Mouse (Mus musculus) midbrain, embryonic 16.5 days (tissue): ENCODE data around the gene Ccdc87. TPM values are rescaled to one million over a fixed set of nuclear protein-coding genes. Genes with fewer than 3 reads are reported as not detected.

Experiments
- ATAC-seq: fragments of 200-750 bp; cut with Nextera tagmentation; 2 replicates; pipeline ENCODE4 v1.8.0; 2017; ENCODE audit warnings: moderate TSS enrichment
- H3K27ac ChIP-seq: fragments of 300-500 bp; sonication (generic); 2 replicates; pipeline ENCODE4 v1.5.1; 2014; ENCODE audit warnings: mild to moderate bottlenecking, low read length, mixed read lengths
- H3K27me3 ChIP-seq: fragments of 300-500 bp; sonication (generic); 2 replicates; pipeline ENCODE4 v1.6.1; 2014; ENCODE audit warnings: low read depth, low read length, mixed read lengths; ENCODE audit not compliant: control insufficient read depth, insufficient read depth
- H3K36me3 ChIP-seq: fragments of 300-500 bp; sonication (generic); 2 replicates; pipeline ENCODE4 v1.6.1; 2014; ENCODE audit warnings: mild to moderate bottlenecking, low read length, moderate library complexity, mixed read lengths; ENCODE audit not compliant: control insufficient read depth, insufficient read depth
- H3K4me1 ChIP-seq: fragments of 300-500 bp; sonication (generic); 2 replicates; pipeline ENCODE4 v1.6.1; 2014; ENCODE audit warnings: mild to moderate bottlenecking, low read length, mixed read lengths; ENCODE audit not compliant: control insufficient read depth, insufficient read depth
- H3K4me2 ChIP-seq: fragments of 300-500 bp; sonication (generic); 2 replicates; pipeline ENCODE4 v1.6.1; 2014; ENCODE audit warnings: mild to moderate bottlenecking, low read length, mixed read lengths
- H3K4me3 ChIP-seq: fragments of 300-500 bp; sonication (generic); 2 replicates; pipeline ENCODE4 v1.5.1; 2014; ENCODE audit warnings: low read depth, mild to moderate bottlenecking, low read length, moderate library complexity, mixed read lengths
- H3K9ac ChIP-seq: fragments of 300-500 bp; sonication (generic); 2 replicates; pipeline ENCODE4 v1.6.1; 2014; ENCODE audit warnings: low read depth, low read length, mixed read lengths
- H3K9me3 ChIP-seq: fragments of 300-500 bp; sonication (generic); replicated peaks from 2 replicates; pipeline ENCODE4 v1.6.1; 2014; ENCODE audit warnings: mild to moderate bottlenecking, low read length, mixed read lengths; ENCODE audit not compliant: control insufficient read depth, poor library complexity, severe bottlenecking
- WGBS: fragments of 180-500 bp; shearing (Covaris S2); extraction: QIAGEN DNeasy Blood & Tissue Kit; methylation state at CpG from one replicate; pipeline ENCODE4 v1.1.7; 2014; 5-methylcytosine and 5-hydroxymethylcytosine counted together
- polyA plus RNA-seq: library from polyadenylated mRNA; unstranded; fragments of >200 nt; fragmentation: Nextera tagmentation; extraction: Ambion mirVana; gene quantifications from 2 replicates; pipeline ENCODE4 v1.2.1, GENCODE M21; 2015

Ccdc87 gene
- polyA plus RNA-seq, 1 experiment from 2014 or later = 0.99 TPM

DNA sequence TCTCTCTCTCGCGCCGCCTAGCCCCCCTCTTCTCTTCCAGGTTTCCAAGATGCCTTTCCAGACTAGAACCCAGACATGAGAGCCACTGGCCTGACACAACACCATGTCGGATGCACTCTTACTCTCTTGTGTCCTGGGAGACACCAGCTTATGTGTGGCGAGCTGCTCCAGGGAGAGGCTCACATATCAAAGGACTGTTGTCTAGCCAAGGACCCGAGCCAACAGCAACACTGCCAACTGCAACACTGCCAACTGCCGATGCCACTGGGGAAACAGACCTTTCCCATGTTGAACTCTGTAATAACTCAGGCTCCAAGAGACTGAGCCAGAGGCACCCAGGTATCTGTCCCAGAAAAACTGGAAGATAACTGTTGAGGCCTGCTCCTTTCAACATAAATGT, 10.0 kb upstream of the Ccdc87 start:
- H3K36me3 ChIP-seq = peaks cover 14% of the 10 kb centered on the region
- H3K9ac ChIP-seq = no peak overlapping the region
- WGBS = 66% methylated on average over 7 of the region's 7 CpGs
- no peak overlapping the region for H3K27ac ChIP-seq
- H3K27me3 ChIP-seq = no peaks in the 10 kb centered on the region
- no peaks in the 10 kb centered on the region for H3K9me3 ChIP-seq
- no peak overlapping the region for H3K4me3 ChIP-seq
- H3K4me1 ChIP-seq = no peaks in the 10 kb centered on the region
- no peak overlapping the region for H3K4me2 ChIP-seq
- ATAC-seq = no peak

DNA sequence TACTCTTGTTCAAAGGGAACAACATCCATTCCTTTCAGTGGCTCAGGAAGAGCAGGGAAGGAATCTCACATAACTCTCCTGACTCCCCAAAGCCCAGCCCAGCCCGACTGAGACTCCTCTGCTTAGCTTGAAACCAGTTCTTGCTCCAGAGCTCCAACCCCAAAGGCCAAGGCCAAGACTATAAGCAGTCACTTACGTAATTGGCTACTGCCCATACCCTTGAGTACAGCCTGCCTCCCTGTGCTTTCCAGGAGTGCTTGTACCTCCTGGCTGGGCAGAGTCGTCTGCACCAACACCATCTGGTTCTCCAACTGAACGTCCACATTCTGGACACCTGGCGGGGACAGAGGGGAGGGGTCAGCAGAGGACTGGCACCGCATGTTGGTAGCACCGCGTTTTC, 5.2 kb upstream of the Ccdc87 start:
- ATAC-seq = no peak
- Histone ChIP-seq H3K4me2 (no peak overlapping the region), H3K27ac (no peak overlapping the region), H3K9ac (no peak overlapping the region), H3K4me1 (peaks cover 10% of the 10 kb centered on the region), H3K4me3 (no peak overlapping the region), H3K27me3 (no peaks in the 10 kb centered on the region), H3K36me3 (peaks cover 4% of the 10 kb centered on the region; the same call in 1 of the 2 replicates), H3K9me3 (no peaks in the 10 kb centered on the region)
- WGBS = 89% methylated on average over 8 of the region's 8 CpGs

DNA sequence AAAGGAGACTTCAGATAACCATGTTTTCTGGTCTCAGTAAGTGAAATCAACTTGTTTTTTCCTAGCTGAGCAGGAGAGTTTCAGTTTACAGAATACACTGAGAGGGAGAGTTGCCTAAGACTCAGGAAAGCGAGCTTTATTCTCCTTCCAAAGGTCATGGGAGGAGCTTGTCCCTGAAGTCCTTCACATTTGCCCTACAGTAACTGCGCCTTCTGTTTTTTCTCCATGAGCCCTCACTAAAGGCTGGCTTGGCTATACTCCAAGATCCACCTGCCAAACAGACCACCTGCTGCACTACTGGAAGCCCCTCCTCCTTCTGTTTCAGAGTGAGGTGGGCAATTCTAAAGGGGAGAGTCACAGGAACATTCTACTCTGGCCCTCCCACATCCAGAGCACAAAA, 3.1 kb upstream of the Ccdc87 start:
- Histone ChIP-seq H3K4me2 (no peak overlapping the region), H3K27me3 (peaks cover 9% of the 10 kb centered on the region), H3K9me3 (no peaks in the 10 kb centered on the region), H3K9ac (no peak overlapping the region), H3K4me3 (no peak overlapping the region), H3K36me3 (peaks cover 4% of the 10 kb centered on the region; the same call in 1 of the 2 replicates), H3K27ac (no peak overlapping the region), H3K4me1 (peaks cover 14% of the 10 kb centered on the region)
- no peak for ATAC-seq
- WGBS = 72% methylated on average over 2 of the region's 2 CpGs

- WGBS = 93% methylated on average over 6 of the region's 6 CpGs
These were observed 2.1 kb upstream of the Ccdc87 start for GRCm38 (mm10) chr19:4837049-4837448.

DNA sequence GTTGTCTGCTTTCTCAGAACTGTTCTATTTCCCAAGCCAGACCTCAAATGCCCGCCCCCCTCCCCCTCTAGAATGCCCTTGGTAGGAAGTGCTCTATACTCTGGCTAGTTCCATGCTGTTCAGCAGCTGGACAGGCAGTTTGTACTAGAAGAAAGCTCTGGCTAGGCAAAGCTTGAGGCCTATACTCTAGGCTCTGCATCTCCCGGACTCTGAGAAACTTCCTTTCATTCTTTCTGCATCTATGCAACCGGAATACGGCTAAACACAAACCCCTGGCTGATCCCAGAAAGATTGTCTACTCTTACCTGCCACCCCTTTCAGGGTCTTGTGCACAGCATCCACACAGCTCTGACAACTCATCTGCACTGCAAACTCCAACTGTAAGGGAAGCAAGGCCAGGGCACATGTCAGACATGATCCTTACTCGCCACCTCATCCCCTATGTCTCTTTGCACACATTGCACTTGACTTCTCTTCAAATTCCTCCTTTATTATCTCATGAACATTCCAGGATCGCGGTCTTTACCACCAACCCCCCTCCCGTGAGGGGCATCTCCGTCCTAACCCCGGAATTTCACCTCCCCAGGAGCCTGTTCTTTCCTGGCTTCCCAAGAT, 533 bp upstream of the Ccdc87 start:
- Histone ChIP-seq H3K9me3 (no peaks in the 10 kb centered on the region), H3K4me1 (peaks cover 14% of the 10 kb centered on the region), H3K27ac (peak overlapping the region; percentile 35; the same call in 1 of the 2 replicates), H3K4me2 (peak overlapping the region; percentile 98), H3K27me3 (peaks cover 18% of the 10 kb centered on the region), H3K36me3 (no peaks in the 10 kb centered on the region), H3K9ac (peak overlapping the region; percentile 79), H3K4me3 (peak overlapping the region; percentile 70)
- no peak; the same call in 1 of the 2 replicates for ATAC-seq
- 27% methylated on average over 10 of the region's 10 CpGs for WGBS

More at GRCm38 (mm10) chr19:4837049-4837448, 2.1 kb upstream of the Ccdc87 start:
- Histone ChIP-seq H3K9ac (no peak overlapping the region), H3K9me3 (no peaks in the 10 kb centered on the region), H3K4me2 (no peak overlapping the region), H3K36me3 (peaks cover 4% of the 10 kb centered on the region; the same call in 1 of the 2 replicates), H3K4me3 (no peak overlapping the region), H3K27me3 (peaks cover 18% of the 10 kb centered on the region), H3K4me1 (peaks cover 14% of the 10 kb centered on the region), H3K27ac (no peak overlapping the region)
- ATAC-seq = no peak

DNA sequence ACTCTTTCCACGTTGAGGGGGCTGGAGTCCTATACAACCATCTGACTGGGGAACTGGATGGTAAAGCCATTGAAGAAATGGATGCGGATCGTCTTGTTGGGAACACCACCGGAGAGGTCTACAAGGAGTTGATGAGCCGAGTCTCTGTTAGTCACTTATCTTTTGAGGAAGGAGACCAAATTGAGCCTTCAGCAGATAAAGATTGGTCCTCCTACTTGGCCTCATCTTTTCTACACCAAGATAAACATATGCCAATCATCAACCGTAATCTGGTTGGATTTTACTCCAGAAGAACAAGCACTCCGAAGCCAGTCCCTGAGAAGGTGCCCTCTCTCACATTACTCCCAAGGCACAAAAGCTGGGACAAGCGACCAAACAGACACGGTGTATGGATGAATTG, 1.7 kb downstream of the Ccdc87 start:
- H3K27ac ChIP-seq = no peak overlapping the region
- H3K4me3 ChIP-seq = no peak overlapping the region
- WGBS = 86% methylated on average over 9 of the region's 9 CpGs
- H3K36me3 ChIP-seq = no peaks in the 10 kb centered on the region
- H3K4me2 ChIP-seq = no peak overlapping the region
- no peak for ATAC-seq
- H3K9ac ChIP-seq = no peak overlapping the region
- peaks cover 14% of the 10 kb centered on the region for H3K4me1 ChIP-seq
- H3K9me3 ChIP-seq = no peaks in the 10 kb centered on the region
- H3K27me3 ChIP-seq = peaks cover 18% of the 10 kb centered on the region

- no peaks in the 10 kb centered on the region for H3K9me3 ChIP-seq
These were observed 3.4 kb downstream of the Ccdc87 start for GRCm38 (mm10) chr19:4842611-4843010.

GRCm38 (mm10) chr19:4845846-4846245, 6.7 kb downstream of the Ccdc87 start:
- H3K36me3 ChIP-seq = no peaks in the 10 kb centered on the region

More at GRCm38 (mm10) chr19:4842611-4843010, 3.4 kb downstream of the Ccdc87 start:
- Histone ChIP-seq H3K4me1 (peaks cover 14% of the 10 kb centered on the region), H3K4me3 (no peak overlapping the region), H3K27me3 (peaks cover 18% of the 10 kb centered on the region), H3K36me3 (no peaks in the 10 kb centered on the region), H3K9ac (no peak overlapping the region), H3K27ac (no peak overlapping the region), H3K4me2 (no peak overlapping the region)
- 79% methylated on average over 2 of the region's 2 CpGs for WGBS
- ATAC-seq = no peak

DNA sequence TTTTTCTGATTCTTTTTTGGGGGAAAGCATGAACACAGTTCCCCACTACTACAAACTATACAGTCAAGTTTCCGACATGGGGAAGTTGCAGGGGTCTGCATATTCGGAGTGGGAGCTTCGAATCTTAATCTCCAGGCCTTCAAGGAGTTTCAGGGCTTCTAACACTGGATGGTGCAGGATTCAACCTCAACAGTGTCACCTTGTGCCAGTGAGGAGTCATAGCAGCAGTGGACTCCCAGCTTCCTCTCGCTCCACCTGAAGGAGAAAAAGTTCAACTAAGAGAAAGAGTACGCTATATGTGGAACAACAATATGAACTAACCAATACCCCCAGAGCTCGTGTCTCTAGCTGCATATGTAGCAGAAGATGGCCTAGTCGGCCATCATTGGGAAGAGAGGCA, 8.3 kb downstream of the Ccdc87 start:
- no peak overlapping the region for H3K4me3 ChIP-seq
- no peak for ATAC-seq
- no peaks in the 10 kb centered on the region for H3K27me3 ChIP-seq
- no peak overlapping the region for H3K9ac ChIP-seq
- no peaks in the 10 kb centered on the region for H3K4me1 ChIP-seq
- 33% methylated on average over 7 of the region's 7 CpGs for WGBS
- H3K4me2 ChIP-seq = no peak overlapping the region
- H3K27ac ChIP-seq = no peak overlapping the region
- H3K36me3 ChIP-seq = no peaks in the 10 kb centered on the region
- H3K9me3 ChIP-seq = no peaks in the 10 kb centered on the region

More at GRCm38 (mm10) chr19:4845846-4846245, 6.7 kb downstream of the Ccdc87 start:
- H3K9ac ChIP-seq = no peak overlapping the region
- 72% methylated on average over 2 of the region's 2 CpGs for WGBS
- ATAC-seq = no peak
- H3K4me1 ChIP-seq = no peaks in the 10 kb centered on the region
- H3K4me3 ChIP-seq = no peak overlapping the region
- H3K9me3 ChIP-seq = no peaks in the 10 kb centered on the region
- peaks cover 11% of the 10 kb centered on the region for H3K27me3 ChIP-seq
- H3K27ac ChIP-seq = no peak overlapping the region
- no peak overlapping the region for H3K4me2 ChIP-seq
